Mouse (Mus musculus): ENCODE results near the gene Spop.

Gene Spop

GRCm38 (mm10) chr11:95515376-95516323 is 101.8 kb downstream of the Spop start:
- CTCF ChIA-PET = no interaction called here

- CTCF ChIA-PET = no interaction called here
These were observed 102.6 kb downstream of the Spop start for GRCm38 (mm10) chr11:95516491-95516911.

- CTCF ChIA-PET = no interaction called here
These were observed 103.3 kb downstream of the Spop start for GRCm38 (mm10) chr11:95517162-95517561.

GRCm38 (mm10) chr11:95519299-95519698 is 105.4 kb downstream of the Spop start:
- CTCF ChIA-PET = no interaction called here

GRCm38 (mm10) chr11:95519996-95520395 is 106.1 kb downstream of the Spop start:
- CTCF ChIA-PET = interaction anchor here (0.8 kb wide), 1 partner anchor 19 kb away, joined by 4 read pairs; no protein-coding TSS in a partner anchor

- CTCF ChIA-PET = interaction anchor here (0.5 to 0.8 kb wide), 2 partner anchors 20 to 917 kb away, joined by 4 to 6 read pairs; no protein-coding TSS in a partner anchor
These were observed 106.7 kb downstream of the Spop start for GRCm38 (mm10) chr11:95520456-95521072.

- CTCF ChIA-PET = interaction anchor here (0.5 to 1.0 kb wide), 4 partner anchors 22 to 918 kb away, joined by 3 to 6 read pairs (median 4); no protein-coding TSS in a partner anchor
These were observed 107.7 kb downstream of the Spop start for GRCm38 (mm10) chr11:95521563-95521962.

- CTCF ChIA-PET = interaction anchor here (0.6 kb wide), 1 partner anchor 117 kb away, joined by 4 read pairs; no protein-coding TSS in a partner anchor
These were observed 113.4 kb downstream of the Spop start for GRCm38 (mm10) chr11:95527307-95527706.

GRCm38 (mm10) chr11:95528231-95528630 is 114.4 kb downstream of the Spop start:
- CTCF ChIA-PET = no interaction called here

- CTCF ChIA-PET = no interaction called here
These were observed 118.6 kb downstream of the Spop start for GRCm38 (mm10) chr11:95532353-95533072.

- CTCF ChIA-PET = no interaction called here
These were observed 119.7 kb downstream of the Spop start for GRCm38 (mm10) chr11:95533484-95534160.

GRCm38 (mm10) chr11:95538378-95539104 is 124.7 kb downstream of the Spop start:
- CTCF ChIA-PET = interaction anchor here (0.5 kb wide), 1 partner anchor 199 kb away, joined by 3 read pairs; no protein-coding TSS in a partner anchor

- CTCF ChIA-PET = no interaction called here
These were observed 126.9 kb downstream of the Spop start for GRCm38 (mm10) chr11:95540637-95541385.

All from spleen, embryonic (tissue).